Mouse (Mus musculus) R1 (cell line): ENCODE measurements around the gene Xylt1.

ENCODE experiments used
- DNase-seq: peaks from one replicate; pipeline ENCODE4 v3.0.0-alpha.2; 2018; ENCODE audit warnings: low read depth, low spot score

Gene Xylt1

DNA sequence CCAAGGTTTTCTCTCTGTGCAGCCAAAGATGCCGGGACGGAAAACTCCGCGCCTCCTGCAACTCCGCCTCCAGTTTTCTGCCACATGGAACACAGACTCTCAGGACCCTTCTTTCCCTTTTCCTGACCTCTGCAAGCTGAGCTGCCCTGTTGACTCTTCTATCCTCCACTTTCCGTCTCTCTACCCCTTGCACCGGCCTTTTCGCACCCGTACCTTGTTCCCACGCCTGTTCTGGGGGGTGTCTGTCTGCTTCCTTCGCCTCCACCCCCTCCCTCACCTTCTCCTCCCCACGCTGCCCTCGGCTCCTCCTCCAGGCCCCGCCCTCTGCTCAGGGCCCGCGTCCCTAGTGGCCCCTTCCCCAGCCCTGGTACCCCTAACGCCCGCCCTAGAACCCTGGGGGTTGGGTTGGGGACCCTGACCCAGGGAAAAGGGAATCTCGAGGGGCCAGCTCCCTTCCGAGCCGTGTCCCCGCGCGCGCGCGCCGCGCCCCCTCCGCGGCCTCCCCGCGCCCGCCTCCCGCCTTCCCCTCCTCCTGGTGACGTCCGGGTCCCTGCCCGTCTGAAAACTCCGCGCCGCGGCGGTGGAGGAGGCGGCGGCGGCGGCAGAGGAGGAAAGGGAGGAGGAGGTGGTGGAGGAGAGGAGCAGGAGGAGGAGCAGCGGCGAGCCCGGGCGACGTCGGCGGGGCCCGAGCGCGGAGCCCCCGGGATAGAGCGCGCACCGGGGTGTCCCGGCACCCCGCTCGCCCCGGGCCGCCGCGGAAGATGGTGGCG, at the start of gene Xylt1:
TSS of gene Xylt1 (plus strand) at position 562 of the 770 bp plus-strand sequence.
- DNase-seq: peak; percentile 87

DNA sequence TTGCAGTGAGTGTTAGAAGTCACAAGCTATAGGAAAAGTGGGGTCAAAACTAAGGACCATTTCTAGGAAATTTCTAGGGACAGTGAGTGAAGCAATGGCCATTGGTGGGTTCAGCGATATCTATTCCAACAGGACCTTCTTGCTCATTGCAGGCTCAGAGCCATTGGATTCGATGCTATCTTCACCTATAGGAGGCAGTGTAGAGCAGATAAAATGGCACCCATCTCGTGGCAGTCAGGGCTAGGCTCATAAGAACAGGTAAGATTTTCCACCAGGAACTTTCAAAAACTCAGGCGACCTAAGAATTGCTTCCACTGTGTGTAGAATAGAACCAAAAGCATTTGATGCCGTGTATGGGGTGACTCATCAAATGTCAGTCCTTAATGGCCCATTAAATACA, 46.8 kb upstream of the Xylt1 start:
- peak; percentile 86 for DNase-seq

DNA sequence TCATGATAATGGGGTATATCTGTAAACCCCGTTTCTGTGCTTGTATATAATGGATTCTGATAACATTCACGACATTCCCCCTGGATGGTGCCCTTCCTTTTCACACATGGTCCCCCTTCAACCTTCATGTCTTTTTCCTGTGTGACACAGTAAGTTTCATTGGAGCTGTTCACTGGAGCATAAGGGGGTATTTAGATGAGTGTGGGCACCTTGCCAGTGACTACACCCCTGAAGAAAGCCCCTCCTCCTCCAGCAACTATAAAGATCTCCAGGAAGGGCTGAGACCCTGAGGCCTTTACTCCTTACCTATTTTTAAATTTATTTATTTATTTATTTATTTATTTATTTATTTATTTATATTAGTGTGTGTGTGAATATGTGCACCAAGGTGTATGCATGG, 24.5 kb upstream of the Xylt1 start:
- no peak for DNase-seq

DNA sequence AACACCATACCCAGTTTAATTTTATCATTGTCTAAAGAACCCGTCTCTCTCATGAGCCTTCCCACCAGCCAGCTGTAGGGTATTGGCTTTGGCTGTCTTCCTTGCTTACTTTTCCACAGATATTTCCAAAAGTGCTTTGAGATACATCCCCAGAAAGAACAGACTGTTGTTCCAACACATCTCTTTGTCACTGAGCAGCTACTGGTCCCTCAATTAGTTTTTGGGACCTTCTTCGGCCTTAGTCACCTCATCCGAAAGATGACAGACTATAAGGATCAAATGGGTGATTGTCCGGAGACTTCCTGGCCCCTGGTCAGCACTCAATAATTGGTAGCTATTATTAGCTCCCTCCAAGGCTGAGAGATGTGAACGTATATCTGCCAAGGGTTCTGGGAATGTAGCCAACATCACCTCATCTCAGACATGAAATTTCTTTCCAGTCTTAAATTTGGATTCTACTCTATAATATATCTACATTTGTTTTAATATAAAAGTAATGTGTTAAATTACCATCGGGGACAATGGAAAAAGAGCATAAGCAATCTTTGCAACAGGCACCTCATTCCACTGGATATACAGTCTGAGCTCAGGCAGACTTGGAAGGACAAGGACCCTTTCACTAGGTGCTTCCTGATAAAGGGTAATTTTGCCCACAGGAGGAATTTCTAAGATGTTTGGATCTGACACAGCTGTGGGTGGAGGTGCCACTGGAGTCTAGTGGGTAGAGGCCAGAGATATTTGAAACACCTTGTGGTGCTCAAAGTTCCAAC, 23.2 kb upstream of the Xylt1 start:
- DNase-seq: no peak

DNA sequence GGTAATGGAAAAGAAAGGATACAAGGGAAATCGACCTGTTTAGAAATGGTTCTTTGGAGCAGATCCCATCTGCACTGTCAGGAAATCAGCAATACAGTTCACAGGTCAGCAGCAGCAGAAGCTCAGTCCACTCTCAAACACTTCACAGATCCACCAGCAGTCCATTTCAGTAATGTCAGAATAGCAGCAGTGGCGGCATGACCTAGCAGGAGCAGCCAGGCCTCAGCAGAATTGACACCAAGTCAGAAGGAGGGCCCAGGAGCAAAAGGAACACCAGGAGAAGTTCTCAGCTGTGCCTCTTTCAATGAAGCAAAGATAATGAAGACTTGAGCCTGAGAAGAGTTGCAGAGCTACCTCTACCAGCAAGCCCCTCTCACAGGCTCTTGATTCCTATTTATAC, 19.5 kb upstream of the Xylt1 start:
- DNase-seq: no peak

DNA sequence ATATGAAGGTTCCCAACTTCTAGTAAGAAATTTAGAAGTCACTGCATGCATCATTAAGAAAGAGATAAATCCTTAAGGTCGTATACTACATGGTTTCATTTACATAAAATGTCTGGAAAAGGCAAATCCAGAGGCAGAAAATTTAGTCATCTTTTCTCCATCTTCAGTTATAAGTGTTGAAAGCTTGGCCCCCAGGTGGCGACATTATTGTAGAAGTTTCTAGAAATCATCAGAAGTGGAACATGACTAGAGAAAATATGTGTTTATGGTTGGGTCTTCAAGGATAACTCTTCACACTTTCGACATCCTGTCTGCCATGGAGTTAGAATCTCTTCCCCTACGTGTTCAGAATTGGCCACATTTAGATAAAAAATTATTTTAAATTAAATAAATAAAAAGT, 18.3 kb upstream of the Xylt1 start:
- DNase-seq: no peak

DNA sequence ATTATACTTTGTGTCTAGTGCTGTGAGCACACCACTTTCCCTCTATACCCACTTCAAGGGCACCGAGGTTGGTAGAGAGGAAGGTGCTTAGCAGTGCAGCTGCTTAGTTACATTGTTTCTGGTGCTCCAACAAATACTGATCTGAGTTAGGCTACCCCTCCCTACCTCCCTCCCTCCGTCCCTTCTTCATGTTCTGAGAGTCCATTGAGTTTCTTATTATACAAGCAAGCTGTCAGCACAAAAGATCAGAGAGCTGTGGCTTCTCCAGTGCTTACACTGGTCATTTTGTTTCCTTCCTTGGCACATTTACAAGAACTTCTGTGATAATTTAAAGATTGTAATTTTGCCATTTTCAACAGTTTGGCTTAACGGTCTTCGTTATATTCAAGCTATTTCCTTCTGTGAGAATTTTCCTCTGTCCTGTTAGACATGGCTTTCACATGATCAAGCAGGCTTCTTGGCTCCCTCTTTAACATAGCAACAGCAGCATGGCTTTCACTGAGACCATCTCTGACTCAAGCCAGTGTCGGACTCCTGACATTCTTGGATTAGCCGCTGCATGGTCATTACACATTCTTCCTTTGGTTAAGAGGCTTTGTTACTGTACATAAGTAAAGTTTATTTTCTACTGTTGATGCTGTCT, 12.0 kb upstream of the Xylt1 start:
- no peak for DNase-seq

DNA sequence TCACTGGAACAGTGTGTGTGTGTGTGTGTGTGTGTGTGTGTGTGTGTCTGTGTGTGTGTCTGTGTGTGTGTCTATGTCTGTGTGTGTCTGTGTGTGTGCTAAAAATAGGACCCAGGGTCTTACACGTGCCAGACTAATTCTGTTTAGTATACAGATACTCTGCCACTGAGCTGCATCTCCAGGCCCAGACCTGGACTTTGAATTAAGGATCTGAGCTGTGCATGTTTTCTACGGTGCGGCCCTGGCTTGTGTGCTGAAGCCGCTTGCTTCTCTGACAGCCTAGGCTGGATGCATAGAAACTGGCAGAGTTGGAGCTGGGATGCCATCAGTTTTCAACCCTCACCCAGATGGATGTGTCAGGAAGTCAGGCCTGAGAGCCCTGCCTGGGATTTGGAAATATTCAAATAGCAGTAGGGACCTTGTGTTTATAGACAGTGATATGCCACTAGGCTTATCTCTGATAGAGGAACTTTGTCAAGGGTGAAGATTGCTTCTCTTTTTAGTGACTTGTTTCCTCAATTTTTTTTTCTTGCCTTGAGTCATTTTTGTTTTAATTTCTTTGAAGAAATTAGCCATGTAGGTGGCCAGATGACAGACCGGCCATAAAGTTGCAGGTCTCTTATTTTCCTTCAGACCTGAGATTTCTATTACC, 11.4 kb upstream of the Xylt1 start:
- no peak for DNase-seq

DNA sequence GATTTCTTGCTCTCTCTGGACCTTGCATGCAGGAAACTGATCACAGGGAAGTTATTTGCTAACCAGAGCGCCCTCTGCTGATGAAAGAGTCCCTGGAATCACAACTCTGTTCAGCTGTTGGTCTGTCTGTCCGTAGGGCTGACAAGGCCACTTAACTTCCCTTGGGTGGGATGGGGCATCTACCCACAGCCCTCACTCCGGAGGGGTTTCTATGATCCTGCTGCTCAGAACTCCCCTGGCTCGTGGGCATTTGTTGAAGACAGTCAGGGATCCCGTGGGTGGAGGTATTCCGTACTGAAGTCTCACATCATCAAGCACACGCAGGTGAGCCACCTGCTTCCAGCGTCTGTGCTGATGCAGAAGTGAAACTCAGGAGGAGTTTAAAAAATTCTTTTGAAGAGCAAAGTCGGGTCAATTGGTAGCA, 4.9 kb upstream of the Xylt1 start:
- DNase-seq: peak; percentile 68

DNA sequence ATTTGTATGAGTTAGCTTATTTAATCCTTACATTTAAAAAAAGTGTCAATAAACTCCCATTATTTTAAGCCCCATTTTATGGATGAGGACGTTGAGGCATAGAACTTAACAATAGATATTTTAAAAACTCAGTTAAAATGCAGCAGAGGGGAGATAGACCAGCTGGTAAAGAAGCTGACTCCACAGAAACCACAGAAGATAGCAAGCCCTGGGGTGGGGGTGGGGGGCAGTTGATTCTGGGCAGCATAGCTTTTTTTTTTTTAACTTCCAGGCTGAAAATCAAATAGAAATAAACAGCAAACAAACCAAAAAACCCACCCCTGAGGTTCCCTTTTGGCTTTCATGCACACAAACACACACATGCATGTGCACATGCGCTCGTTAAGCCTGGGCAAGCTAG, 3.6 kb upstream of the Xylt1 start:
- DNase-seq: no peak

DNA sequence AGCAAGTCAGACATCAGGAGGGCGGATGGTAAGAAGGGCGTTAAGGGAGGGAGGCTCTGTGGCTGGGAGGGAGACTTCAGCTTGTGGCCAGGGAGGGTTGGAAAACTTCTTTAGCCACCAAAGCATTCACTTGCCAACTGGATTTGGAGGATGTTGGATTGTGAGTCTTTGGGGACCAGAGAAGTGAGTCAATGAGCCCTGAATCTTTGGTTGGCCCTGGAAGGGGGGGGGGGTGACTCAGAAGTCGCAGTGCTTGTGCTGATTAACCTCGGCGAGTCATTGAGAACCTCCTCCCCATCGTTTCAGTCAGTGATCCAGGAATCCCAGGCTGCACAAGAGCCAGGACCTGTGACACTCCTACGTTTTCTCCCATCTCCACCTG, 752 bp upstream of the Xylt1 start:
- DNase-seq: no peak

DNA sequence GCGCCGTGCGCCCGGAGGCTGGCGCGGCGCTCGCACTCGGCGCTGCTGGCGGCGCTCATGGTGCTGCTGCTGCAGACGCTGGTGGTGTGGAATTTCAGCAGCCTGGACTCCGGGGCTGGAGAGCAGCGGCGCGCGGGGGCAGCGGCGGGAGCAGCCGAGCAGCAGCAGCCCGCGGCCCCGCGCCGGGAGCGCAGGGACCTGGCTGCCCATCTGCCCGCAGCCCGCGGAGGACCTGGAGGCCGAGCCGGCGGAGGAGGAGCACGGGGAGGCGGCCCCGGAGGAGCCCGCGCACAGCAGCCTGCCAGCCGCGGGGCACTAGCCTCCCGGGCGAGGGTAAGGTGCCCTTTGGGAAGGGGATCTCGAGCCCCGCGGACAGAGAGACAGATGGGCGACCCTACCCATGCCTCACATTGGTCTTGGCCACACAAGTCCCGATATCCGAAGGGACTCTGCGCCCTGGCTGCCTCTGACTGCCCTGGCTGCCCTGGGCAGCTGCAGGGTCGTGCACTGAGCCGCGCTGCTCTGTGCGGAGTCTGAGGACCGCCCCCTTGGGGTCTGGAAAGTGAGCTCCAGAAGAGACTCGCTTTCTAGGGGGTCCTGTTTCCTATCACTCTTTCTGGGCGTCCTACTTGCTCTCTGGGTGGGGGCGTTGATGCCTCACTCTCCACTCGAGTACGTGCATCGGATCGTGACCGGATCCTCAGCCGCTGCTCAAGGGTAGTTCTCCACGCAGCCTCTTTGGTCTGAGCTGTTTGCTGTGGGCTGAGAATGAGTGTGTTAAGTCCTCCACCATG, 606 bp downstream of the Xylt1 start:
- DNase-seq: peak; percentile 56

DNA sequence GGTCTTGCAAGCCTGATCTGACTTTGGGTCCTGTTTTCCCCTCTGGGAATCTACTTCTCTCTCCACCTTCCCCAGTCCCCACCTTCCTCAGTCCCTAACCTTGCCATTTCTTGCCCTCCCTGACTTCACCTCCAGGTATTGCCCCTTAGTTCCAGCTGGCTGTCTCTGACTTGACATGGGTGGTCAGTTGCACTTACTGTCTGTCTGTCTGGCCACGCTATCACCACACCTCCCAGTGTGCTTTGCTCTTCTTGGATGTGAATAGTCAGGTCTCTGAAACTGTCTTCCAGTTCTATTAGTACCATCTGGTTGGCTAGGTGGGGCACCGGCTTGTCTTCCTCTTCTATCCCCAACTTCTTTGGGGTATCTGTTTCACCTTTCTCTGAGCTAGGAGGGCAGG, 1.2 kb downstream of the Xylt1 start:
- DNase-seq: no peak

DNA sequence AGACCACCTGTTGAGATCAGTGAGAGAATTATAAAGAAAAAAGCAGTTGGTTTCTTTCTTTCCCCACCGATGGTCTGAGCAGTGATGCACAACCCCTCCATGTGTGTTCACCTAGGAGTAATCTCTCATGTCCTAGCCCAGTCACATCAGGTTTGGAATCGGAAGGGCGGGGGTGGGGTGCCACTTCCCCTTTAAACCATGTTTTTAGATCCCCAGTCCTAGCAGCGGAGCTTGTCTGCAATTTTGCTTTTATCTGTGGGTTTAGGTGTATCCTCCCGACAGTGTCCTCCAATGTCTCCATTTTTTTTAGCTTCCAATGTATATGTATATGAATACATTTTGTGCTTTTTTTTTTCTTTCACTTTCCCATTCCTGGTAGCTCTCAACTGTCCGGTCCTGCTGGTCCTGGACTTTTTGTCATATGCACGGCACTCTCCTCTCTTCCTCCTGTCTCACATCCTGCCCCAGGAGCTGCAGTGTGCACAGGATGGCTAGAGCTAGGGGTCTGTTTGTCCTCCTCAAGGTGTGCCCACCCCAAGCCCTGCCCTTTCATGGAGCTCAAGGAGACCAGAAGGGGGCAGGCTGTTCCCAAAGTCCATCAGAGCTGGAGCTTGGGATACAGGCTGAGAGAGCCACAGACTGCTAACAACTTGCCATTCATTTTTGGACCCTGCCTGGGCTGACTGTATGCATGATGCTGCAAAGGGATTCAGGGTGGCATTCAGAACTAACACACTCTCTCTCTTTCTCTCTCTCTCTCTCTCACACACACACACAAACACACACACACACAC, 2.6 kb downstream of the Xylt1 start:
- DNase-seq: peak; percentile 38

DNA sequence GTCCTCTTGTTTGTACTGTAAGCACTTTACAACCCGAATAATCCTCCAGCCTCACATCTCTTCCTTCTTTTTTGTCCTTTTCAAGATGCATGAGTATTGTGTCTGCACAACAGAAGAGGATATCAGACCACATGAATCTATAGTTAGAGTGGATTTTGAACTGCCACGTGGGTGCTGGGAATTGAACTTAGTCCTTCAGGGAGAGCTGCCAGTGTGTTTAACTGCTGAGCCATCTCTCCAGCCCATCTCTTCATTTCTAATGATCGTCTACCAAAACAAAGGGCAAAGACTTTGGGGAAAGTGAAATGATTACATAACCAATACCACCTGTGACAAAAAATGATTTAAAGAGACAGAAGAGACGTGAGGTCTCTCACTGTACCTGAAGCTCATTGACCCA, 5.6 kb downstream of the Xylt1 start:
- no peak for DNase-seq

DNA sequence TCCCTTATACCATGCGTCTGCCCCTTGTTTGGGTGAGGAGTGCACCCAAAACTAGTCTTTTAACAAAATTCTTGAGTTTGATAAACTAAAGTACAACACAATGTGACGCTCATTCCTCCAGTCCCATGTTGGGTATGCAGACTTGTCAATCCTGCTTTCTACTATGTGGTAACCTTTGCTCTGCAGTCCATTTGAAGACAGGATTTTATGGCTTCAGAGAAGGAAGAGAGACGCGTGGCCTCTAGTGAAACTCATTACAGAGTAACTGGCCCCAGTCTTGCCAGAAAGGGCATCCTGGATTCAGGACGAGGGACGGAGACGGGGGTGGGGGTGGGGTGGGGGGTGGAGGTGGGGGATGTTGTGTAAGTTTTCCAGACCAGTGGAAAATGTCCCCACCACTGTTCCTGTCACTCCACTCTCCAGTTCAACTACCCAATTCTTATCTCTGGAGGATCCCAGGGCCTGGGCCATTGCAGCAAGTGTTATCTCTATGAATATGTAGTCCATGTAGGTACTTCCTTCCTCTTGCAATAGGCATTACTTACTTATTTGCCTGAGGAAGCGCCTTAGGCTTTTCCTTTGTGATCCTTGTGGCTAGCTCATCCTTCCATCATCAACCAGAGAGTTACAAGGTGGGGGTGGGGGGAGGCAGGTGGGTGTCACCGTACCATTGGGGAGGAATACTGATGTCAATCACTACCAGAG, 7.7 kb downstream of the Xylt1 start:
- no peak for DNase-seq

DNA sequence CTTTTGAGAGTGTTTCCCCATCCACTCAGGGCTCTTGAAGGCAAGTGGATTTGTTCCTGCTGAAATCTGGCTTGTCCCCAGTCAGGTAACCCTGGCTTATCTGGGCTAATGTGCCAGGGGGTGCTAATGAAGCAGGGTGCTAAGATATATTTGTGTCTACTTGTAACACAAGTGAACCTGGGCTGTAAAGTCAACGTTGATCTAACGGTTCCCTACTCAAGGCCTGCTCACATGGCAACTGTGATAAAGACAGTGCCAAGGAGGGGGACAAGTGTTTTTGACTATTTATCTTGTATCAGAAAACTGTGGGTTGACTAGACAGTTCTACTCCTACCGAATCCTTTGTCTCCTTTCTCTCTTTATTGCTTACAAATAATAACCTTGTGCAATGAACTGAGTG, 8.3 kb downstream of the Xylt1 start:
- DNase-seq: no peak

DNA sequence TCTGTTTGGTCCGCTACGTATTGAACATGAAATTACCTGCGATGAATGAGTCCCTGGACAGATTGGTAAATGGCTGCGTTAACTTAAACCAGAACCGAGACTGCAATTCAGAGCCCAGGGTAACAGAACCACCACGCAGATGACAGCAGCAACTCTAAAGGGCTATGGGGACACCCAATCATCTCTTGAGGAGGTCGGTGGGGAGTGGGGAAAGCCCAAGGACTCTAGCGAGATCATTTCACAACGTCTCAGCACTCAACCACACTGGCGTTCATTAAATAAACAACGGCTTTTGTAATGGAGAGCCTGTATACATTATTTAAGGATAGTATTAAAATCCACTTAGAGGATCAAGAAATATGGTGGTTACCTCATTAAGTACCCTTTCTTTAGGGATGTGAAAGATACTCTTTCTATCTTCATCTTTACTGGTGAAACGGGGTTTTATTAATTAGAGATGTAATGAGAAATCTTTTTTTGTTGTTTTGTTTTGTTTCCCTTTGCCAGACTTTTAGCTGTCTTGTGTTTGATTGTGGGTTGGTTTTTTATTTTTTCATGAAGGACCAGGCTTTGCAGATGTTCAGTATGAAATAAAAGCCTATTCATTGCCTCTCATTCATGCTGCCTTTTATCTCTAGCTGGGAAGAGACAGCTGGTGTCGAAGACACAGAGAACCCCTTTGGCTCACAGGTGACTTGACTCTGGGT, 12.2 kb downstream of the Xylt1 start:
- DNase-seq: no peak

DNA sequence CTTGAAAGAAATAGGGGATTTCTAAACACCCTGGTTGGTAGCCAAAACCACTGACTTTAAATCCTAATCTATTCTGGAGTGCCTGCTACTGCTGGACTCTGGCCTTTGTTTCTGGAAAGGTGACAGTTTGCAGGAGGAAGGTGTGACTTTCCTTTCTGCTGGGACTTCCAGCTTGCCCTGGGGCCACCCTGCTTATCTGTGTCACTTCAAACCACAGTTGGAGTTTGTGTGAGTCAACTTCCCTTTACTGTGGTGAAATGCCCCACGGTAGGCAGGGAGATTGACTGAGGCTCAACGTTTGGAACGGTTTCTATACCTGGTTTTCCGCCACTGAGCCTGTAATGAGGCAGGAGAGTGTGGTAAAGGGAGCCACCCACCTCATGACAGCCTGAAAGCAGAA, 13.2 kb downstream of the Xylt1 start:
- no peak for DNase-seq
